Mouse (Mus musculus) C2C12 (cell line): ENCODE measurements around the gene Mrm3. TPM values are rescaled to one million over a fixed set of nuclear protein-coding genes. Genes with fewer than 3 reads are reported as not detected.
"Not testable (repeated sequence)": the region's sequence is repeated elsewhere in the genome, so short reads cannot be mapped to it uniquely, and the experiment has no call there.

Experiments used
- H3K27me3 ChIP-seq: one replicate; pipeline ENCODE4 v1.6.1; 2011; ENCODE audit not compliant: control insufficient read depth, insufficient read depth, insufficient read length
- H3K36me3 ChIP-seq: one replicate; pipeline ENCODE4 v1.6.1; 2011; ENCODE audit not compliant: control insufficient read depth, insufficient read depth
- H3K4me3 ChIP-seq: one replicate; pipeline ENCODE4 v1.5.1; 2011; ENCODE audit warnings: mild to moderate bottlenecking, control low read depth; ENCODE audit not compliant: poor library complexity, insufficient read depth, severe bottlenecking
- H3K79me2 ChIP-seq: one replicate; pipeline ENCODE4 v1.6.1; 2011; ENCODE audit not compliant: control insufficient read depth, insufficient read depth
- H3K79me3 ChIP-seq: one replicate; pipeline ENCODE4 v1.6.1; 2011; ENCODE audit warnings: low read depth, control low read depth
- H3ac ChIP-seq: one replicate; pipeline ENCODE3; 2011; ENCODE audit warnings: low read depth; ENCODE audit not compliant: control insufficient read depth, insufficient read length
- CEBPB ChIP-seq: IDR thresholded peaks from one replicate; pipeline ENCODE4 v1.6.1; 2011; ENCODE audit warnings: low read depth, mild to moderate bottlenecking, control low read depth, moderate library complexity
- CTCF ChIP-seq: IDR thresholded peaks from one replicate; pipeline ENCODE4 v1.5.1; 2011; ENCODE audit not compliant: control insufficient read depth, insufficient read depth, insufficient read length
- FOSL1 ChIP-seq: IDR thresholded peaks from one replicate; pipeline ENCODE4 v1.8.0; 2011; ENCODE audit warnings: mild to moderate bottlenecking, low read length; ENCODE audit not compliant: poor library complexity, insufficient read depth, severe bottlenecking
- MAX ChIP-seq: IDR thresholded peaks from one replicate; pipeline ENCODE4 v1.6.1; 2011; ENCODE audit warnings: mild to moderate bottlenecking, control low read depth
- MYOD1 ChIP-seq: IDR thresholded peaks from one replicate; pipeline ENCODE4 v1.6.1; 2011; ENCODE audit warnings: low read depth; ENCODE audit not compliant: control insufficient read depth, insufficient read length
- MYOG ChIP-seq: IDR thresholded peaks from one replicate; pipeline ENCODE4 v1.6.1; 2011; ENCODE audit not compliant: control insufficient read depth, insufficient read length; ENCODE audit errors: extremely low read depth
- USF1 ChIP-seq: IDR thresholded peaks from one replicate; pipeline ENCODE4 v1.6.1; 2011; ENCODE audit warnings: low read depth, mild to moderate bottlenecking, control low read depth, moderate library complexity
- polyA plus RNA-seq: library from polyadenylated mRNA; unstranded; fragments of >200 nt; fragmentation: generic; extraction: Trizol; gene quantifications from one replicate; pipeline ENCODE4 v1.2.1, GENCODE M21; 2012; ENCODE audit warnings: missing spikeins

The Mrm3 gene
- polyA plus RNA-seq, 1 experiment: 20.9 TPM

- Histone ChIP-seq H3K4me3 (no peak overlapping the region), H3K27me3 (no peaks in the 10 kb centered on the region), H3ac (no peak overlapping the region), H3K36me3 (peaks cover 87% of the 10 kb centered on the region), H3K79me3 (peaks cover 4% of the 10 kb centered on the region), H3K79me2 (peaks cover 37% of the 10 kb centered on the region)
- TF ChIP-seq FOSL1: no peak
- no peak for TF ChIP-seq CEBPB
- no peak for TF ChIP-seq MAX
- TF ChIP-seq USF1: no peak
- no peak for TF ChIP-seq CTCF
- no peak for TF ChIP-seq MYOD1
- TF ChIP-seq MYOG: no peak
Measured at GRCm38 (mm10) chr11:76210228-76210985, 33.1 kb upstream of the Mrm3 start.

GRCm38 (mm10) chr11:76211595-76211994, 31.9 kb upstream of the Mrm3 start:
- Histone ChIP-seq H3K79me3 (peaks cover 14% of the 10 kb centered on the region), H3K79me2 (peaks cover 48% of the 10 kb centered on the region), H3K36me3 (peaks cover 83% of the 10 kb centered on the region)
- not testable (repeated sequence) for H3K4me3 ChIP-seq, H3ac ChIP-seq, H3K27me3 ChIP-seq

- Histone ChIP-seq H3K4me3 (no peak overlapping the region), H3K79me3 (peaks cover 20% of the 10 kb centered on the region), H3K36me3 (peaks cover 61% of the 10 kb centered on the region), H3K27me3 (no peaks in the 10 kb centered on the region), H3ac (no peak overlapping the region), H3K79me2 (peaks cover 56% of the 10 kb centered on the region)
- TF ChIP-seq FOSL1 (no peak), CEBPB (no peak), MYOD1 (no peak), CTCF (no peak), USF1 (no peak), MYOG (no peak), MAX (no peak)
Measured at GRCm38 (mm10) chr11:76213841-76214240, 29.7 kb upstream of the Mrm3 start.

- H3K27me3 ChIP-seq: no peaks in the 10 kb centered on the region
- TF ChIP-seq FOSL1 (no peak), MYOG (no peak), CEBPB (no peak), MAX (no peak)
- peaks cover 20% of the 10 kb centered on the region for H3K79me3 ChIP-seq
- peaks cover 56% of the 10 kb centered on the region for H3K79me2 ChIP-seq
- H3K4me3 ChIP-seq: no peak overlapping the region
- no peak overlapping the region for H3ac ChIP-seq
- H3K36me3 ChIP-seq: peaks cover 55% of the 10 kb centered on the region
Measured at GRCm38 (mm10) chr11:76215011-76215410, 28.5 kb upstream of the Mrm3 start.

- Histone ChIP-seq H3K79me3 (peaks cover 20% of the 10 kb centered on the region), H3ac (no peak overlapping the region), H3K27me3 (no peaks in the 10 kb centered on the region), H3K36me3 (peaks cover 51% of the 10 kb centered on the region), H3K79me2 (peaks cover 56% of the 10 kb centered on the region), H3K4me3 (peak overlapping the region; percentile 99)
- TF ChIP-seq CTCF (no peak), MYOG (no peak), CEBPB (no peak), USF1 (no peak), MYOD1 (no peak), FOSL1 (no peak), MAX (no peak)
Measured at GRCm38 (mm10) chr11:76216049-76216540, 27.4 kb upstream of the Mrm3 start.

GRCm38 (mm10) chr11:76216681-76217389, 26.7 kb upstream of the Mrm3 start:
- Histone ChIP-seq H3K27me3 (no peaks in the 10 kb centered on the region), H3K4me3 (peak overlapping the region; percentile 99), H3ac (peak overlapping the region; percentile 90), H3K79me2 (peaks cover 53% of the 10 kb centered on the region), H3K79me3 (peaks cover 20% of the 10 kb centered on the region), H3K36me3 (peaks cover 53% of the 10 kb centered on the region)
- TF ChIP-seq MYOD1: no peak
- no peak for TF ChIP-seq CTCF
- peak; percentile 58 for TF ChIP-seq MAX
- TF ChIP-seq USF1: no peak
- no peak for TF ChIP-seq FOSL1
- no peak for TF ChIP-seq MYOG
- TF ChIP-seq CEBPB: no peak
